Mouse (Mus musculus): ENCODE data around the gene Tacc2. TPM values are rescaled to one million over a fixed set of nuclear protein-coding genes. Genes with fewer than 3 reads are reported as not detected.

Tacc2 gene
- polyA plus RNA-seq, 1 experiment from 2014 or later, result 6.8 TPM

DNA sequence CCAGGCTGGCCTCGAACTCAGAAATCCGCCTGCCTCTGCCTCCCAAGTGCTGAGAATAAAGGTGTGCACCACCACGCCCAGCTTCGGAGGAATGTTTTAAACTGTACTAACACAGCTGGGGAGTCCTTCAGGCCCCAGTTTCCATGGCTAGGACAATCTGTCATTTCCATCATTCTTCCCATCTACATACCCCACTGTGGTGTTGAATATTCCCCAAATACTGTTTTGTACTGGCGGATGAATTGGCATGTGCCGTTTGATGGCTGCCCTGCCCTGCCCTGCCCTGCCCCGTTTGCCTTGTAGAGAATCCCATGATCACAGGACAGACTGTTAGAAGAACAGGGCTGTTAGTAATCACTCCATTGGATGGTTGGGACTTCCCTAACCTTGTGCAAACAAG lies 134.6 kb downstream of the Tacc2 start:
- Histone ChIP-seq H3K36me3 (ENCODE audit: inconsistent target) (no peaks in the 10 kb centered on the region), H3K4me3 (ENCODE audit: inconsistent target) (no peak overlapping the region), H3K79me2 (ENCODE audit: inconsistent target) (no peaks in the 10 kb centered on the region), H3K27ac (no peak overlapping the region)
- WGBS (ENCODE audit: missing documents), result 93% methylated on average over 5 of the region's 7 CpGs

- no peaks in the 10 kb centered on the region for H3K36me3 ChIP-seq (ENCODE audit: inconsistent target)
- H3K4me3 ChIP-seq (ENCODE audit: inconsistent target), result no peak overlapping the region
- no peak overlapping the region for H3K27ac ChIP-seq
- WGBS (ENCODE audit: missing documents), result 85% methylated on average over 6 of the region's 6 CpGs
- H3K79me2 ChIP-seq (ENCODE audit: inconsistent target), result no peaks in the 10 kb centered on the region
Measured at GRCm38 (mm10) chr7:130713319-130713718, 136.1 kb downstream of the Tacc2 start.

DNA sequence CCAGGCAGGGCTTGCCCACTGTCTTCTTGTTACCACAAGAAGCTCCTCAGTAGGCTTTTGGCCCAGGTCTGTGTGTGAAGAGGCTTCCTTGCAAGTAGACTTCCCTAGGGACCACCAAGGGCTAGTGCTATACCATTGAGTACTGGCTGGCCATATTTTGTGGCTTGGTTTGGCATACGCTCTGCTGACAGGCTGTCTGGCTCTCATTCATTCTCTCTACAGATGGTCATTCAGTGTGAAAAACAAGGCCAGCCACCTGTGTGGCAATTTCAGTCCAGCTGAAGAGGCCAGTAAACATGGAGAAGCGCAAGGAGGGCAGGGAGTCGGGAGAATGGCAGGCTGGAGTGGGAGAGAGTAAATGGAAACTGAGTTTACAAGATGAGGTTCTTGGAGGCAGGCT lies 138.2 kb downstream of the Tacc2 start:
- Histone ChIP-seq H3K79me2 (ENCODE audit: inconsistent target) (no peaks in the 10 kb centered on the region), H3K4me3 (ENCODE audit: inconsistent target) (no peak overlapping the region), H3K27ac (no peak overlapping the region), H3K36me3 (ENCODE audit: inconsistent target) (no peaks in the 10 kb centered on the region)
- WGBS (ENCODE audit: missing documents), result 86% methylated on average over 3 of the region's 3 CpGs

GRCm38 (mm10) chr7:130716341-130716740 lies 139.1 kb downstream of the Tacc2 start:
- no peak overlapping the region for H3K27ac ChIP-seq
- H3K36me3 ChIP-seq (ENCODE audit: inconsistent target), result no peaks in the 10 kb centered on the region
- 96% methylated on average over 4 of the region's 4 CpGs for WGBS (ENCODE audit: missing documents)
- H3K4me3 ChIP-seq (ENCODE audit: inconsistent target), result no peak overlapping the region
- no peaks in the 10 kb centered on the region for H3K79me2 ChIP-seq (ENCODE audit: inconsistent target)

GRCm38 (mm10) chr7:130716989-130717388 lies 139.8 kb downstream of the Tacc2 start:
- 92% methylated on average over 6 of the region's 6 CpGs for WGBS (ENCODE audit: missing documents)
- Histone ChIP-seq H3K36me3 (ENCODE audit: inconsistent target) (no peaks in the 10 kb centered on the region), H3K4me3 (ENCODE audit: inconsistent target) (no peak overlapping the region), H3K27ac (no peak overlapping the region), H3K79me2 (ENCODE audit: inconsistent target) (no peaks in the 10 kb centered on the region)

- H3K4me3 ChIP-seq (ENCODE audit: inconsistent target), result no peak overlapping the region
- H3K79me2 ChIP-seq (ENCODE audit: inconsistent target), result no peaks in the 10 kb centered on the region
- 63% methylated on average over 16 of the region's 16 CpGs for WGBS (ENCODE audit: missing documents)
- no peak overlapping the region for H3K27ac ChIP-seq
- no peaks in the 10 kb centered on the region for H3K36me3 ChIP-seq (ENCODE audit: inconsistent target)
Measured at GRCm38 (mm10) chr7:130719931-130720598, 142.8 kb downstream of the Tacc2 start.

- 92% methylated on average over 9 of the region's 9 CpGs for WGBS (ENCODE audit: missing documents)
- Histone ChIP-seq H3K79me2 (ENCODE audit: inconsistent target) (no peaks in the 10 kb centered on the region), H3K36me3 (ENCODE audit: inconsistent target) (no peaks in the 10 kb centered on the region), H3K27ac (no peak overlapping the region), H3K4me3 (ENCODE audit: inconsistent target) (no peak overlapping the region)
Measured at GRCm38 (mm10) chr7:130720646-130721335, 143.6 kb downstream of the Tacc2 start.

DNA sequence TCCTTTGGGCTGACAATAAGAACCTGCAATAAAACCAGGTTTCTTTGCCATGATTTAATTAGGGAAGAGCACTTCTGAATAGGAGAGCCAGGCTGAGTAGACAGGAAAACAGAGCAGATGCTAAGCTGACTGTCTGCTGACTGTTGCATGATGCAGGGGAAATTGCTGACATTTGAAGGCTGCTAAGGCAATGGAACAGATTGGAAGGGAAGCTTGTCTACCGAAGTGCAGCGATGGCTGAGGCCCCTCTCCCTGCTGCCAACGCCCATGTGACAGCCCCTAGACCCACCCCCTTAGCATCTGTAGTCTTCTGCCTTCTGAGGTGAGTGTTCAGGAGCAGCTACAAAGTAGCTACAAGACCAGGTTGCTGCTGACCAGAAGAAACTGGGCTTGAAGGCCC lies 148.9 kb downstream of the Tacc2 start:
- H3K36me3 ChIP-seq (ENCODE audit: inconsistent target), result no peaks in the 10 kb centered on the region
- no peak overlapping the region for H3K27ac ChIP-seq
- H3K4me3 ChIP-seq (ENCODE audit: inconsistent target), result no peak overlapping the region
- WGBS (ENCODE audit: missing documents), result 62% methylated on average over 3 of the region's 3 CpGs
- H3K79me2 ChIP-seq (ENCODE audit: inconsistent target), result no peaks in the 10 kb centered on the region

DNA sequence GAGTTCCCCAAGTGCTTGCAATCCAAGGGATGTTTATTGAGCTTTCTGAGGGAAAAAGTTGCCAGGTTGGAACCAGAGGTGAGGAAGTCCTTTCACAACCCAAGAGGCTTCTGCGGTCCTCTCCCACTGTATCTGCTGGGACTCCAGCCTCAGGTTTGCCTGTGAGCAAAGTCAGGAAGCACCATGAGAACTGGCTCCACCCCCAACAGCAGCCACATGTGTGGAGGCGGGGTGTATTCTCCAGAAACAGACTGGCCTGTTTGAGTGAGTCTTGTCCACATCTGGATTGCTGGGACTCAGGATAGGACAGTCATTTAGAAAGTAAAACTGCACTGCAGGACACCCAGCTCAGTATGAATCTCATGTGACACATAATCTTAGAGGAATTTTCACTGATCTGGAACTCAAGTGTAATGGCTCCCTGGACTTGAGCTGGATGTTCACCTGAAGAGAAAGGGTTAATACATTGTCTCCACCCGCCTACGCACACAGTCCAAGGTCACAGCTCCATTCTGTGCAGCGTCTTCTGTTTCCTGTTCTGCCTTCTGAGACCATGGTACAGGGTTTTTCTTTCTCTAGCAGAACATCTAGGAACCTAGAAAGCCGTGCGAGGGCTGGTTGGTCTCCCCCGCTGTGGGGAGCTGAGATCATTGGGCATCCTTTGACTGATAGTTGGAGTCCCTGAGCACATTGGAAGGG lies 149.6 kb downstream of the Tacc2 start:
- no peak overlapping the region for H3K4me3 ChIP-seq (ENCODE audit: inconsistent target)
- 57% methylated on average over 8 of the region's 8 CpGs for WGBS (ENCODE audit: missing documents)
- H3K79me2 ChIP-seq (ENCODE audit: inconsistent target), result no peaks in the 10 kb centered on the region
- H3K27ac ChIP-seq, result no peak overlapping the region
- no peaks in the 10 kb centered on the region for H3K36me3 ChIP-seq (ENCODE audit: inconsistent target)

DNA sequence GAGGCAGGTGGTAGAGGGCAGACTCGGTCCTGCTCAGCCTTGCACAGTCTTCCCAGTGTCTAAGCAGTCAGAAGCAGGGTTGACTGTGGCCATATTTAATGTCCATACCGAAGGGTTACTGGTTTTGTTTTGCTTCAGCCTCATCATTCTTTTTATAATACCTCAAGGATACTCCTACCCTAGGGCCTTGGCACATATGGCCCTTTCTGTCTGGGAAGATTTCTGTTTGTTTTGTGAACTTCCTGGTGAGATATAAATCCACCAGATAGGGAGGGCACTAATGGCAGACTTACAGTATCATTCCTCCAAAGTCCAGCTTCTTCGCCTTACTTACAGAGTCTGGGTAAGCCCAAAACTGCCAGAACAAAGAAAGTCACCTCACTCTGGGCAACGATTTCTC lies 150.3 kb downstream of the Tacc2 start:
- WGBS (ENCODE audit: missing documents), result 93% methylated on average over 4 of the region's 4 CpGs
- Histone ChIP-seq H3K79me2 (ENCODE audit: inconsistent target) (no peaks in the 10 kb centered on the region), H3K36me3 (ENCODE audit: inconsistent target) (no peaks in the 10 kb centered on the region), H3K4me3 (ENCODE audit: inconsistent target) (no peak overlapping the region), H3K27ac (no peak overlapping the region)

DNA sequence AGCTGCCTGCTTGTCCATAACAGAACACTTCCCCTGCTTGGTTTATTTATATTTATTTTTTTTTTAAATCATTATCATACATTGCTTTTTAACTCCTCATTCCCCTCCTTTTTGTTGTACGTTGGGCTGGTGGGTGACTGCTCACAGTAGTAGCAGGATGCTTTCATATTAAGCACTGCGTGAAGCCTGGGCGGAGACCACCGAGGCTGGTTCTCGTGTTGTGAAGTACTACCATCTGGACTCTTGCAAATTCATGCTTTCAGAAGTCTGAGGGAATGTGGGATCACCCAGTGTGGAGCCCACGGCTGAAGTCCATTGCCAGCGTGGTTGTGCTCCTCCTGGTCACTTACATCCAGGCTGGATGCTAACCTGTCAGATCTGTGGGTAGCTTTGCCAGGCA lies 154.6 kb downstream of the Tacc2 start:
- Histone ChIP-seq H3K4me3 (ENCODE audit: inconsistent target) (no peak overlapping the region), H3K79me2 (ENCODE audit: inconsistent target) (no peaks in the 10 kb centered on the region), H3K36me3 (ENCODE audit: inconsistent target) (no peaks in the 10 kb centered on the region), H3K27ac (no peak overlapping the region)
- WGBS (ENCODE audit: missing documents), result 96% methylated on average over 7 of the region's 7 CpGs

GRCm38 (mm10) chr7:130732908-130733307 lies 155.7 kb downstream of the Tacc2 start:
- Histone ChIP-seq H3K27ac (no peak overlapping the region), H3K4me3 (ENCODE audit: inconsistent target) (no peak overlapping the region), H3K79me2 (ENCODE audit: inconsistent target) (no peaks in the 10 kb centered on the region), H3K36me3 (ENCODE audit: inconsistent target) (no peaks in the 10 kb centered on the region)
- WGBS (ENCODE audit: missing documents), result 84% methylated on average over 6 of the region's 6 CpGs

DNA sequence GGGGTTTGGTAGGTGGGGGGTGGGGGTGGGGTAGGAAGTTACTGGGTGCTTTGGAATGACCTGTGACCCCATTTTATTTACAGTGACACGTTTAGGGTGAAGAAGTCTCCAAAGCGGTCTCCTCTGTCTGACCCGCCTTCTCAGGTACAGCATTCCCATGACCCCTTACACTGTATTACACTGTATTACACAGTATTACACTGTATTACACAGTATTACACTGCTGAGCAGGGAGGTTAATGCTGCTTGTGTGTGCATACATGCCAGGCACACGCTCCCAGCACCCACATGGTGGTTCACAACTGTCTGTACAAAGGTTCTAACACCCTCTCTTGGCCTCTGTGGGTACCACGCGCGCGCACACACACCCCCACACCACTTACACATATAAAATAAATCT lies 156.2 kb downstream of the Tacc2 start:
- no peak overlapping the region for H3K27ac ChIP-seq
- H3K79me2 ChIP-seq (ENCODE audit: inconsistent target), result no peaks in the 10 kb centered on the region
- WGBS (ENCODE audit: missing documents), result 91% methylated on average over 8 of the region's 8 CpGs
- no peaks in the 10 kb centered on the region for H3K36me3 ChIP-seq (ENCODE audit: inconsistent target)
- no peak overlapping the region for H3K4me3 ChIP-seq (ENCODE audit: inconsistent target)

- no peaks in the 10 kb centered on the region for H3K79me2 ChIP-seq (ENCODE audit: inconsistent target)
- H3K27ac ChIP-seq, result no peak overlapping the region
- no peaks in the 10 kb centered on the region for H3K36me3 ChIP-seq (ENCODE audit: inconsistent target)
- WGBS (ENCODE audit: missing documents), result 100% methylated on average over 2 of the region's 2 CpGs
- no peak overlapping the region for H3K4me3 ChIP-seq (ENCODE audit: inconsistent target)
Measured at GRCm38 (mm10) chr7:130734195-130734787, 157.1 kb downstream of the Tacc2 start.

DNA sequence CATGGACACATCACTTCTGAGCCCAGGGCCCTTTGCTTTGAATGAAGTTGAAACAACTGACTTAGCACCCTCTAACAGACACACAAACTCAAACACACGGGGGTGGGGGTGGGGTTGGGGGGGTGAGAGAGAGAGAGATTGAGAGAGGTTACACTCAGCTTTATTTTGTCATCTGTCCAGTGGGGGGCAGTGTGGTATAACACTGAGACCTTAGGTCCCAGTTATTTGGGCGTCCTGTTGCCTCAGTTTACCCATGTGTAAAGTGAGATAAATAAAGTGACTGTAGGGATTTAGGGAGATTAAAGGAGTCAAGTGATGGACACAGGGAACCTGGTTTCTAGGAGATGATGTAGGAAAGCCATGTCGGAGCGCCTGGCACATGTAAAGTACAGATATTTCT lies 163.9 kb downstream of the Tacc2 start:
- no peaks in the 10 kb centered on the region for H3K79me2 ChIP-seq (ENCODE audit: inconsistent target)
- no peaks in the 10 kb centered on the region for H3K36me3 ChIP-seq (ENCODE audit: inconsistent target)
- H3K27ac ChIP-seq, result no peak overlapping the region
- 87% methylated on average over 4 of the region's 4 CpGs for WGBS (ENCODE audit: missing documents)
- H3K4me3 ChIP-seq (ENCODE audit: inconsistent target), result no peak overlapping the region
